Mouse (Mus musculus) cortical plate, adult 2 months (tissue): ENCODE results near the gene Nradd.

Source experiments
- CTCF ChIP-seq: fragments of 200-500 bp; IDR thresholded peaks from 2 replicates; pipeline ENCODE4 v1.5.1; 2011; ENCODE audit warnings: mild to moderate bottlenecking, control low read depth, low read length; ENCODE audit not compliant: insufficient read depth; ENCODE audit errors: extremely low read depth
- POLR2A ChIP-seq: fragments of 200-500 bp; IDR thresholded peaks from 2 replicates; pipeline ENCODE4 v1.6.1; 2011; ENCODE audit warnings: mild to moderate bottlenecking, low read length, control low read depth; ENCODE audit not compliant: insufficient read depth; ENCODE audit errors: extremely low read depth

GRCm38 (mm10) chr9:110645219-110645618 lies 21.0 kb upstream of the Nradd start:
- TF ChIP-seq POLR2A (no peak), CTCF (no peak)
